Mouse (Mus musculus) myocyte (in vitro differentiated cells): ENCODE measurements around the gene Fam178b. TPM values are rescaled to one million over a fixed set of nuclear protein-coding genes. Genes with fewer than 3 reads are reported as not detected.

Source experiments
- H3K27me3 ChIP-seq: one replicate; pipeline ENCODE4 v1.6.1; 2011; ENCODE audit not compliant: control insufficient read depth, insufficient read depth, insufficient read length
- H3K36me3 ChIP-seq: one replicate; pipeline ENCODE4 v1.6.1; 2011; ENCODE audit not compliant: control insufficient read depth, insufficient read depth
- H3K4me2 ChIP-seq: one replicate; pipeline ENCODE4 v1.6.1; 2011; ENCODE audit warnings: low read depth, control low read depth
- H3K4me3 ChIP-seq: one replicate; pipeline ENCODE4 v1.5.1; 2011; ENCODE audit warnings: mild to moderate bottlenecking, control low read depth, moderate library complexity
- H3K79me2 ChIP-seq: one replicate; pipeline ENCODE4 v1.6.1; 2011; ENCODE audit not compliant: control insufficient read depth, insufficient read depth
- H3ac ChIP-seq: one replicate; pipeline ENCODE4 v1.6.1; 2011; ENCODE audit not compliant: control insufficient read depth, insufficient read length
- CEBPB ChIP-seq: IDR thresholded peaks from 2 replicates; pipeline ENCODE4 v1.6.1; 2011; ENCODE audit warnings: mild to moderate bottlenecking, moderate library complexity; ENCODE audit not compliant: poor library complexity, insufficient read depth, severe bottlenecking
- E2F4 ChIP-seq: IDR thresholded peaks from one replicate; pipeline ENCODE4 v1.6.1; 2011; ENCODE audit warnings: mild to moderate bottlenecking, control low read depth, moderate library complexity; ENCODE audit not compliant: insufficient read depth
- MAX ChIP-seq: IDR thresholded peaks from one replicate; pipeline ENCODE4 v1.6.1; 2011; ENCODE audit warnings: low read depth, mild to moderate bottlenecking, control low read depth
- MYOD1 ChIP-seq, 3 experiments: IDR thresholded peaks; one replicate each; pipeline ENCODE4 v1.6.1; 2011; ENCODE audit warnings: control low read depth in 2 of 3, low read depth in 2 of 3, mild to moderate bottlenecking in 2 of 3, moderate library complexity in 1 of 3; ENCODE audit not compliant: insufficient read length in 2 of 3, control insufficient read depth in 1 of 3
- MYOG ChIP-seq, 3 experiments: IDR thresholded peaks; one replicate each; pipeline ENCODE4 v1.6.1; 2011; ENCODE audit warnings: control low read depth in 2 of 3, low read depth in 2 of 3, mild to moderate bottlenecking in 2 of 3; ENCODE audit not compliant: insufficient read length in 2 of 3, control insufficient read depth in 1 of 3, insufficient read depth in 1 of 3
- POLR2A ChIP-seq: IDR thresholded peaks from one replicate; pipeline ENCODE4 v1.6.1; 2011; ENCODE audit warnings: low read depth, mild to moderate bottlenecking, control low read depth, moderate library complexity; ENCODE audit not compliant: insufficient read length
- POLR2AphosphoS2 ChIP-seq: IDR thresholded peaks from one replicate; pipeline ENCODE4 v1.6.1; 2011; ENCODE audit warnings: low read depth, control low read depth; ENCODE audit not compliant: insufficient read length
- REST ChIP-seq: IDR thresholded peaks from one replicate; pipeline ENCODE4 v1.6.1; 2011; ENCODE audit warnings: mild to moderate bottlenecking, control low read depth, moderate library complexity; ENCODE audit not compliant: insufficient read depth, insufficient read length
- SRF ChIP-seq: IDR thresholded peaks from one replicate; pipeline ENCODE4 v1.6.1; 2011; ENCODE audit warnings: low read depth; ENCODE audit not compliant: control insufficient read depth, insufficient read length
- TCF12 ChIP-seq: IDR thresholded peaks from one replicate; pipeline ENCODE4 v1.6.1; 2011; ENCODE audit warnings: mild to moderate bottlenecking, control low read depth; ENCODE audit not compliant: poor library complexity, insufficient read depth, severe bottlenecking
- TCF3 ChIP-seq: IDR thresholded peaks from one replicate; pipeline ENCODE4 v1.6.1; 2011; ENCODE audit warnings: low read depth, control low read depth; ENCODE audit not compliant: insufficient read length
- USF1 ChIP-seq: IDR thresholded peaks from one replicate; pipeline ENCODE4 v1.6.1; 2011; ENCODE audit warnings: low read depth, mild to moderate bottlenecking, control low read depth, moderate library complexity
- polyA plus RNA-seq: library from polyadenylated mRNA; unstranded; fragments of >200 nt; fragmentation: generic; extraction: Trizol; gene quantifications from one replicate; pipeline ENCODE4 v1.2.1, GENCODE M21; 2012; ENCODE audit warnings: missing spikeins

The Fam178b gene
- polyA plus RNA-seq, 1 experiment: 1.5 TPM

- Histone ChIP-seq H3K4me3 (peak overlapping the region; percentile 24), H3K36me3 (peaks cover 3% of the 10 kb centered on the region), H3K4me2 (peak overlapping the region; percentile 57), H3K79me2 (no peaks in the 10 kb centered on the region), H3K27me3 (no peaks in the 10 kb centered on the region), H3ac (no peak overlapping the region)
- TF ChIP-seq MYOG (IDR thresholded peaks at IDR 0.05; ENCODE audit: control insufficient read depth in 1 of 3, insufficient read depth in 1 of 3, insufficient read length in 2 of 3, low read depth in 2 of 3) (no peak), E2F4 (no peak), SRF (no peak), REST (no peak), MYOD1 (IDR thresholded peaks at IDR 0.05; ENCODE audit: control insufficient read depth in 1 of 3, insufficient read length in 2 of 3, low read depth in 2 of 3) (no peak), POLR2AphosphoS2 (no peak), CEBPB (no peak), MAX (no peak), TCF12 (no peak), TCF3 (no peak), USF1 (no peak), POLR2A (no peak)
These were observed 149.4 kb downstream of the Fam178b start for GRCm38 (mm10) chr1:36533546-36533945.

GRCm38 (mm10) chr1:36531461-36531860 is 151.5 kb downstream of the Fam178b start:
- H3K4me2 ChIP-seq: no peak overlapping the region
- peak; percentile 69 for TF ChIP-seq POLR2AphosphoS2
- no peak for TF ChIP-seq E2F4
- no peak overlapping the region for H3ac ChIP-seq
- H3K79me2 ChIP-seq: no peaks in the 10 kb centered on the region
- no peak overlapping the region for H3K4me3 ChIP-seq
- peaks cover 3% of the 10 kb centered on the region for H3K36me3 ChIP-seq
- no peaks in the 10 kb centered on the region for H3K27me3 ChIP-seq

GRCm38 (mm10) chr1:36530962-36531361 is 152.0 kb downstream of the Fam178b start:
- H3ac ChIP-seq: no peak overlapping the region
- TF ChIP-seq POLR2AphosphoS2 (peak; percentile 7), SRF (no peak), TCF3 (no peak), MYOD1 (IDR thresholded peaks at IDR 0.05; ENCODE audit: control insufficient read depth in 1 of 3, insufficient read length in 2 of 3, low read depth in 2 of 3) (peak in 1 of 3 experiments; percentile 6), REST (no peak), MAX (no peak), CEBPB (no peak), E2F4 (no peak), POLR2A (no peak)

GRCm38 (mm10) chr1:36530485-36530884 is 152.5 kb downstream of the Fam178b start:
- no peak for TF ChIP-seq USF1
- no peak for TF ChIP-seq TCF3
- TF ChIP-seq SRF: no peak
- TF ChIP-seq E2F4: no peak
- no peak for TF ChIP-seq REST
- no peak for TF ChIP-seq TCF12
- TF ChIP-seq MAX: no peak
- TF ChIP-seq MYOG (IDR thresholded peaks at IDR 0.05; ENCODE audit: control insufficient read depth in 1 of 3, insufficient read depth in 1 of 3, insufficient read length in 2 of 3, low read depth in 2 of 3): no peak
- no peak for TF ChIP-seq POLR2A
- TF ChIP-seq MYOD1 (IDR thresholded peaks at IDR 0.05; ENCODE audit: control insufficient read depth in 1 of 3, insufficient read length in 2 of 3, low read depth in 2 of 3): no peak
- TF ChIP-seq CEBPB: no peak
- no peak for TF ChIP-seq POLR2AphosphoS2
- no peak overlapping the region for H3K4me2 ChIP-seq
- no peak overlapping the region for H3ac ChIP-seq
- H3K79me2 ChIP-seq: no peaks in the 10 kb centered on the region
- no peaks in the 10 kb centered on the region for H3K27me3 ChIP-seq
- no peak overlapping the region for H3K4me3 ChIP-seq
- H3K36me3 ChIP-seq: peaks cover 3% of the 10 kb centered on the region

More at GRCm38 (mm10) chr1:36530962-36531361, 152.0 kb downstream of the Fam178b start:
- Histone ChIP-seq H3K36me3 (peaks cover 3% of the 10 kb centered on the region), H3K4me2 (no peak overlapping the region), H3K4me3 (no peak overlapping the region), H3K27me3 (no peaks in the 10 kb centered on the region), H3K79me2 (no peaks in the 10 kb centered on the region)

- H3K79me2 ChIP-seq: no peaks in the 10 kb centered on the region
- H3K36me3 ChIP-seq: peaks cover 5% of the 10 kb centered on the region
- H3K27me3 ChIP-seq: no peaks in the 10 kb centered on the region
- H3ac ChIP-seq: no peak overlapping the region
- no peak overlapping the region for H3K4me3 ChIP-seq
- no peak for TF ChIP-seq MAX
- TF ChIP-seq SRF: no peak
- TF ChIP-seq USF1: no peak
- peak; percentile 16 for TF ChIP-seq POLR2A
- peak; percentile 56 for TF ChIP-seq POLR2AphosphoS2
- H3K4me2 ChIP-seq: no peak overlapping the region
These were observed 153.1 kb downstream of the Fam178b start for GRCm38 (mm10) chr1:36529875-36530274.
